ENCODE assay signal across 11 mouse cellular contexts in the genomic region with DNA sequence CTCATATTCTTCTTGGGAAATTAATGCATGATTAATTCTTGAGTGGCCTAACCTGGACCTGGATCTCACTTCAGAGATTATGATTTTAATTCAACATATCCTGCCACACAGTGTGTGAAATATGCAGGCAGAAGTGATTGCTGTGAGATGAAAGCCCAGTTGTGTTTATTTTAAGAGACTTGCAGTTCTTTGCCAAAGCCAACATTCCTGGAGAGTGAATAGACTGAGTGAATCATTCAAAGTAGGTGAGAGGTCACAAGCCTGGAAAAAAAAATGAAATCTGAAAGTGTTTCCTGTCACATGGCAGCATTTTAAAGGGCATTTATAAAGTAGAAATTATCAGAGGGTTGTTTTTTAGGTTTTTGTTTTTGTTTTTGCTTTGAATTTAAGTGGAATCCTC.
DNase-seq lines count a peak whose midpoint lies in the region; ATAC-seq lines count a peak whose summit lies in the region.
"Had no signal": no experiment of that assay in that cellular context is flagged by ENCODE, and none has a peak within 500 bp of the region (broad histone marks: within the 10 kb centered on the region; RNA-seq: fewer than 3 reads in every experiment).

No protein-coding gene starts in this region.

- DNase-seq in heart, adult 18-20 months = peak; percentile 57 to 61
- DNase-seq in heart, embryonic 10.5 days (ENCODE audit: low spot score) = no peak
- DNase-seq in Muller cell, postnatal 12 days (ENCODE audit: inconsistent ontology term) = peak; percentile 87
- peak; percentile 64 for DNase-seq in gonadal fat pad, adult 2 months (ENCODE audit: low read depth)
- DNase-seq in hindbrain, embryonic 14.5 days (ENCODE audit: low spot score) = no peak
- no peak for DNase-seq in left cerebral cortex, postnatal 4 days
- DNase-seq: thymus, postnatal 4 days had no signal

- no peaks in the 10 kb centered on the region for H3K4me1 ChIP-seq in heart, embryonic 10.5 days
- no peaks in the 10 kb centered on the region for H3K4me1 ChIP-seq in lung, embryonic 16.5 days (replicated peaks; ENCODE audit: control insufficient read depth, insufficient read depth, low read length)
- no peaks in the 10 kb centered on the region for H3K4me1 ChIP-seq in hindbrain, embryonic 14.5 days (replicated peaks; ENCODE audit: control insufficient read depth, insufficient read depth, low read length)
- H3K4me1 ChIP-seq: limb, embryonic 15.5 days had no signal

- H3K9me3 ChIP-seq in heart, embryonic 10.5 days = no peaks in the 10 kb centered on the region
- H3K9me3 ChIP-seq in lung, embryonic 16.5 days (ENCODE audit: control insufficient read depth, low read length) = no peaks in the 10 kb centered on the region
- no peaks in the 10 kb centered on the region for H3K9me3 ChIP-seq in hindbrain, embryonic 14.5 days (ENCODE audit: control insufficient read depth, low read length)
- H3K9me3 ChIP-seq: limb, embryonic 15.5 days had no signal

- intact Hi-C loops in left cerebral cortex, postnatal 4 days (cut with DNase I) = no loop called here

- no peak overlapping the region for H3K4me2 ChIP-seq in lung, embryonic 16.5 days (ENCODE audit: low read depth, low read length)
- no peak overlapping the region for H3K4me2 ChIP-seq in hindbrain, embryonic 14.5 days (replicated peaks)
- H3K4me2 ChIP-seq: limb, embryonic 15.5 days had no signal

- no peak overlapping the region for H3K4me3 ChIP-seq in heart, embryonic 10.5 days
- no peak overlapping the region for H3K4me3 ChIP-seq in lung, embryonic 16.5 days (ENCODE audit: low read length)
- no peak overlapping the region for H3K4me3 ChIP-seq in hindbrain, embryonic 14.5 days (replicated peaks; ENCODE audit: low read length)
- H3K4me3 ChIP-seq: limb, embryonic 15.5 days had no signal

- H3K27me3 ChIP-seq in heart, embryonic 10.5 days (ENCODE audit: insufficient read depth, poor library complexity, severe bottlenecking) = no peaks in the 10 kb centered on the region
- H3K27me3 ChIP-seq in lung, embryonic 16.5 days (ENCODE audit: control insufficient read depth, insufficient read depth, low read depth, low read length) = no peaks in the 10 kb centered on the region
- H3K27me3 ChIP-seq in hindbrain, embryonic 14.5 days (ENCODE audit: control insufficient read depth, insufficient read depth, low read length) = no peaks in the 10 kb centered on the region
- H3K27me3 ChIP-seq: limb, embryonic 15.5 days had no signal

- no peaks in the 10 kb centered on the region for H3K36me3 ChIP-seq in heart, embryonic 10.5 days
- H3K36me3 ChIP-seq in lung, embryonic 16.5 days (ENCODE audit: control insufficient read depth, insufficient read depth, low read length) = no peaks in the 10 kb centered on the region
- no peaks in the 10 kb centered on the region for H3K36me3 ChIP-seq in hindbrain, embryonic 14.5 days (replicated peaks; ENCODE audit: control insufficient read depth, insufficient read depth)
- H3K36me3 ChIP-seq: limb, embryonic 15.5 days had no signal

- ATAC-seq in lung, embryonic 16.5 days (ENCODE audit: low read depth) = peak; percentile 86
- no peak for ATAC-seq in hindbrain, embryonic 14.5 days (ENCODE audit: low FRiP score)
- ATAC-seq in erythroid progenitor cell, adult 5-6 weeks (replicated peaks; ENCODE audit: low FRiP score, poor library complexity, severe bottlenecking) = no peak
- ATAC-seq: hindbrain, embryonic 16.5 days had no signal

- H3K27ac ChIP-seq in heart, embryonic 10.5 days = no peak overlapping the region
- no peak overlapping the region; the same call in 1 of the 2 replicates for H3K27ac ChIP-seq in lung, embryonic 16.5 days (ENCODE audit: low read length)
- no peak overlapping the region for H3K27ac ChIP-seq in hindbrain, embryonic 14.5 days
- H3K27ac ChIP-seq: limb, embryonic 15.5 days had no signal

- no peak overlapping the region for H3K9ac ChIP-seq in lung, embryonic 16.5 days (ENCODE audit: low read length)
- H3K9ac ChIP-seq in hindbrain, embryonic 14.5 days = no peak overlapping the region
- H3K9ac ChIP-seq: limb, embryonic 15.5 days had no signal

Comparison
In these comparisons a context has a peak if more than half of its experiments do, and no peak if none do; other contexts are left out.
1. DNase-seq: peak in heart, adult 18-20 months (2 of 2), Muller cell, postnatal 12 days (single experiment) and gonadal fat pad, adult 2 months (single experiment); none in heart, embryonic 10.5 days (single experiment), hindbrain, embryonic 14.5 days (single experiment) and left cerebral cortex, postnatal 4 days (single experiment).